Mouse (Mus musculus): ENCODE measurements around the gene Agps. TPM values are rescaled to one million over a fixed set of nuclear protein-coding genes. Genes with fewer than 3 reads are reported as not detected.

Agps gene
- total RNA-seq, 4 experiments from 2014 or later: 36.7 to 39.1 (median 39.1) TPM

DNA sequence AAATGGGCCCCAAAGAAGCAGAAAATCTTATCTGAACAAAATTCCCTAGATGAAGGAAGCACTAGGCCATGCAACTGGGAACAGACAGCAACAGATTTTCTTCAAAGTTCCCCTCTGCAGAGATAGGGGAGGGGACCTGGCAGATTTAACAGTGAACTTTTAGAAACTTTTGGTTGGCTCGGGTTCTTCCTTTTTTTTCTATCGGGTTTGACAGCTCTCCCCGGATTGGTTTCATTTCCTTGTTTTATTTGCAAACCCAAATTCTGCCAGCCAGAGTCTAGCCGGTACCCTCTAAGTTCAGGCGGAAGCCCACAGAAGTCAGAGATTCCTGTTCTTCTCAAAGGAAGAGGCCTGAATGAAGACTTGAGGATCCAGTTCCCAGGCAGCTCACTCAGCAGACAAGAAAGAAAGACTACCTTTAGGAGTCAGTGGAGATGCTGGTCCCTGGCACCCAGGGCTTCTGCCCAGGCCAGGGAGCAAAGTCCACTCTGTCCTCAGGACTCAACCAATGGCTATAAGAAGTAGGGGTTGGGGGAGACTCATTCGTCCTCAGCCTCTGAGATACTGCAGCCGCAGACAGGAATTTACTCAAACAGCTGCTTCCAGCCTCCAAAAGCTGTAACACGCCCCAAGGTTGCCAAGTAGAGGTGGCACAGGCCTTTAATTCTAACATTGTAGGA, 2.9 kb upstream of the Agps start:
- DNase-seq: no peak

DNA sequence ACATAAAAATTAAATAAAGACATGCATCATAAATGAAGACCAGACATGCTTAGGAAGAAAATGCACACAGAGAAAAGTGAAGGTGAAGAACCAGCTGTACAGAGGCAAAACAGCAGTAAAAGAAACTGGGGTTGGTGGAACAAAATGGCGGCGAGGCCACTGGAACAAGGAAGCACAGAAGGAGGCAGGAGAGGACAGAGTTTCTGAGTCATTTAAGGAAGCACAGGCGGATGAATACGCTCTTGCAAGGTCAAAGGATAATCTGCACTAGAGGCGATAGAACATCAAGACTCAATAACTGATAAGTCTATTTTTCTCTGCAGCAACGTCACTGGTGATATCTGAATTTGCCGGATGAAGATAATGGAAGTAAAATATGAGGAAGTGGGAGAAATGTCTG, 1.7 kb upstream of the Agps start:
- no peak for DNase-seq

DNA sequence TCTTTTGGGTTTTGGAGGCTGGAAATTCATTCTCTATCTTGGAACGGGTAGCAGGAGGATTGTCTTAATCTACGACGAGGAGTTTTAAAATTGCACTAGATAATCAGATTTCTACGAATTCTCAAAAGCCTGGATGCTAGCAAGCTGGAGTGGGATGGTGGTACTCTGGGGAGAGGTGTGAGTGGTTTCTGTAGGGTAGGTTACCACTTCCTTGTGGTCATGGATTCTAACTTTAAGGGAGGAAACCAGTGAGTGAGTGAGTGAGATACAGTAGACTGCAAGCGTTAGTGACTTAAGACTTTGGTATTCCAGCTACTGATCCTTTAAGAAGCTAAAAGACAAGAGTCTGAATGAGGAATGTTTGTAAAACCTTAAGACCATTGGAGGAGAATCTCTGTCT, 804 bp downstream of the Agps start:
- DNase-seq: no peak

DNA sequence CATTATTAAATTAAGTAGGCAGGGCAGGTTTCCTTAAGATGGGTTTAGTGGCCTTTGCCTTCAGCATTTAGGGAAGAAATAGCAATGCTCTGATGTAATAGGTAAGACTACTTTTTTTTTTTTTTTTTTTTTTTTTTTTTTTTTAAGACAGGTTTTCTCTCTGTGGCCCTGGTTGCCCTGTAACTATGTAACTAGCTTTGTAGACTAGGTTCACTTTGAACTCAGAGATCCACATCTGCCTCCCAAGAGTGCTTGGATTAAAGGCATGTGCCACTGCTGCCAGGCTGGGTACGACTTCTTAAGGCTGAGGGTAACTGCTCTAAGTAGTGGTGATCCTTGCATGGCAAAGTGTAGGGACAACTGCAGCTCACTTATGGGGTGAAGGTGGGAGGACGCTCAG, 2.5 kb downstream of the Agps start:
- no peak for DNase-seq

DNA sequence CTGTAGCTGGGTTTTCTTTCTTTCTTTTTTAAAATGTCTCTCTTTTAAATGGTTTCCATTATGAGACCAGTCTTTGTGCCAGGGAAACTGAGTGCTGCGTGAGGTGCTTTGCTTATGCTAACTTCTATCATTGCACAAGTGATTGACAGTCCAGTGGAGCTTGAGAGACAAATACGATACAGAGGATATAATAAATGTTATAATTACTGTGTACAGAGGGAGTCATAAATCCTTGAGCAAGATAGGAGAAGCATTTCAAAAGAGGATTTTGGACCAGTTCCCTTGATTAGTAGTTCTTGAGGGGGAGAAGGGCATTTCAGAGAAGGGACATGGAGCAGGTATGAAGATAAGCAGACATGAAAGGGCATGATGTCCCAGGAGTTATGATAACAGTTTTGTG, 10.3 kb downstream of the Agps start:
- DNase-seq: no peak

DNA sequence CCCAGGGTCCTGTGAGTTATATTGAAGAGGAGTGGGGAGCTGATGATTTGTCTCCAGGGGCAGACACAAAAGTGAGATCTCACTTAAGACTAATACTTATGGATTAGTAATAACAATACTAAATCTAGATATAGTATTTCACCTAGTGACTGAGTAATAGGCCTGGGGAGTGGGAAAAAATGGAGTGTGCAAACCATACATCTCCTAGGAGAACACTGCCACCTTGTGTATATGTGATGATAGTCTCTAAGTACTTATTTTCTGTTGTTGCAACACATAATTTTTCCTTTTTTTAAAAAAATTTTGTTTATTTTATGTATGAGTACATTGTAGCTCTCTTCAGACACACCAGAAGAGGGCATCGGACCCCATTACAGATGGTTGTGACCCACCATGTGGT, 15.7 kb downstream of the Agps start:
- no peak for DNase-seq

DNA sequence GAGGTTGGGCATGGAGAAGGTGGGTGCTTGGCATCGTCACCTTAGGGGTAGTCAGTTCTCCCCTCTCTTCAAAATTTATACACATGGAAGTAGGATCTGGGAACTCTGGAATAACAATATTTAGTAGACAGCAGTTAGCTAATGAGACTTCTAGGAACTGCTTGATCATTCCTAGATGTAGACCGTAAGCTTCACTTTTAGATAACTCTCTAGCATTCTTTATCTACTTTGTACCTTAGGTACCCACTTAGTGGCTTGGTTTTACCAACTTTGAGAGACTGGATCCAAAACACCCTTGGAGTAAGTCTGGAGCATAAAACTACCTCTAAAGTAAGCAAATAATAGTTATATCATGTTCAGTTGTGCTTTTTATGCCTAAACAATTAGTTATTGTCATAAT, 20.5 kb downstream of the Agps start:
- no peak for DNase-seq

DNA sequence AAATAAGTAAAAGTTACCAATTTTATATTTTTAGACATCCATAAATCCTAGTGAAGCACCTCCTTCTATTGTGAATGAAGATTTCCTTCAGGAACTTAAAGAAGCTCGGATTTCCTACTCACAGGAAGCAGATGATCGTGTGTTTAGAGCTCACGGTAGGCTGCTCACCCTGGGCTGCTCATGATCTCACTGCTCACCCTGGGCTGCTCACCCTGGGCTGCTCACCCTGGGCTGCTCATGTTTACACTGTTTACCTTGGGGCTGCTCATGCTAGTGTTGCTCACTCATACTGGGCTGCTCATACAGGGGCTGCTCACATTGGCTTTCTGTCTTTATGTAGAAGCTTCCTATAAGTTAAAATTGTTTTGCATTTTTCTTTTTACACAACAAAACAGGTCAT, 22.2 kb downstream of the Agps start:
- no peak for DNase-seq

DNA sequence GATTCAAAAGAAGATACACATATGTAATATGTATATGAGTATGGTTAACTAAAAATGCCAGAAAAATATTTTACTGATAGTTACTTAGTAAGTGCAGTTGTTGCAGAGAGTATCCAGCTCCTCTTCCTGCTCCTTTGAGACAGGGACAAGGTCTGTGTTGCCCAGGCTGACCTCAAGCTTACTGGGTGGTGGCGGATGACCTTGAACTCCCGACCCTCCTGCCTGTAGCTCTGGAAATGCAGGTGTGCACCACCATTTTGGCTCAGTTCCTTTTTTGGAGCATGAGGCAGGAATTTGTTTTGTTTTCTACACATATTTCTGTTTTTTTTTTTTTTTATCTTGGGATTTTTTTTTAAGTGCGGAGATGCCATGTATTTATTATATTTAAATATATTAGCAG, 29.1 kb downstream of the Agps start:
- no peak for DNase-seq

DNA sequence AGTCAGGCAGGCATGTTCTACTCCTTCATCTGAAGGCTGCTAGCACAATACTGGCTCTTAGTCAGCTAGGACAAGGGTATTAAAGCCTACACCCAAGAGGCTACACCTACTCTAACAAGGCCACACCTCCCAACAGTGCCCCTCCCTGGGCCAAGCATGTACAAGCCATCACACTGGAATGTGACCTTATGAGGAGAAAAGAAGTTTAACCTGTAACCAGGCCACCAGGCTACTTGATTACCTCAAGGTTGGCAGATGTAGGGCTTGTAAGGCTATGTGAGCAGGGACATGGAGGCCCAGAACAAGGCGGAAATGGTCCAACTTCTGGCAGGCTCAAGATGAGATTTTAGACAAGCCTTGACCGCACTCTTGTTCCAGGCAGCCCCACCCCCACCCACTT, 37.6 kb downstream of the Agps start:
- no peak for DNase-seq

DNA sequence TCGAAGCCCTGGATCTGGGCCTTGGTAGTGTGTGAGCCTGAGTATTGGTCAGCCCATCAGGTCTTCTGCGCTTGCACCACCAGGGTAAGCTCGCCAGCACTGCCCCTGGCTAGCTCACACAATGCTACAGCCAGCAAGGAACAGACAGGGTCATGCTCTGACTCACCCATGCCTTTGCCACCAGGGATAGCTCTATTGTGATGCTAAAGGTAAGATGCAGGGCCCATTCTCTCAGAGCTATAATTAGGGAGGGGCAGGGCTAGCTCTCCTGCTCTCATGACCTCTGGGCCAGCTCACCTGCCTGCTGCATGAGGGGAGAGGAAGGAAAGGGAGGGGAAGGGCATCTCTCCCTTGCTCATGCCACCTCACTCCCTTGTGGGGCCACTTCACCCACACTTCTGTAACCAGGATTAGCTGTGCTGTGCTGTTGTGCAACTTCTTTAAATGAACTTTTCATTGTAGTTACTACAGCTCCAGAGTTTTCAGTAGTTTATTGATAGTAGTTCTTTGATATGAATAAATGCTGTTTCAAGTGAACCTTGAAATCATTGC, 42.1 kb downstream of the Agps start:
- no peak for DNase-seq

DNA sequence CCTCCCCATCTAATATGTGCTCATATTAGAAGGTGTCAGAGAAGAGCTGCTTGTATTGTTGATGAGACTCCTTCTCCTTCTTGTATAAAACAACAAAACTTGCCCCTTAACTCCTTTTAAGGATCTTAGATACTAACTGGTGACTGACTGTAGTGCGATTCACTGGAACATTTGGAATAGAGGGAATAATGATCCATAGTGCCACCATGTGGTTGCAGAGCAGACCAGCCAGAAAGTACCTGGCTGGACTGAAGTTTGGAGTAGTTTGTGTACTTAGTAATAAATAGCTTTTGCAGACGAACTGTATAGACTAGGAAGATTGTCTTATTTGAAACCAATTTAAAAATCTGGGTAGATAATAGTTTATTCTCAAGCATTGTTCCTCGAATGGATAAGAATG, 47.8 kb downstream of the Agps start:
- DNase-seq: no peak

DNA sequence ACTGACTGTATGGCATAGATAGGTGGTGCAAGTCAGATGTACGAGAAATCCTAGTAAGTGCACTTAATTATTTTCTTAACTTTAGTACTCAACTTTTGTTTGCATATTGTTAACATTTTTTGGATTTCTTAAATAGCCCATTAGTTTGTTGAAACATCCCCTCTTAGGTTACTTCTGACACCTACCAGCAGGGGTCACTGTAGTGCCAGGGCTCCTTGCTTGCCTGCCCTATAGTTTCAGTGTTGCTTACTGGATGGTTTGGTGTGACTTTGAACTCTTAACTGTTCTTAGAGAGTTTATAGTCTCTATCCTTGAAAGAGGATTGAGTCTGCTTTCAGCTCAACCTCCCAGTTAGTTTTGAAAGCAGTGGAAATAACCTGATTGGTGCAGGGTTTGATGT, 51.6 kb downstream of the Agps start:
- DNase-seq: peak; percentile 29

DNA sequence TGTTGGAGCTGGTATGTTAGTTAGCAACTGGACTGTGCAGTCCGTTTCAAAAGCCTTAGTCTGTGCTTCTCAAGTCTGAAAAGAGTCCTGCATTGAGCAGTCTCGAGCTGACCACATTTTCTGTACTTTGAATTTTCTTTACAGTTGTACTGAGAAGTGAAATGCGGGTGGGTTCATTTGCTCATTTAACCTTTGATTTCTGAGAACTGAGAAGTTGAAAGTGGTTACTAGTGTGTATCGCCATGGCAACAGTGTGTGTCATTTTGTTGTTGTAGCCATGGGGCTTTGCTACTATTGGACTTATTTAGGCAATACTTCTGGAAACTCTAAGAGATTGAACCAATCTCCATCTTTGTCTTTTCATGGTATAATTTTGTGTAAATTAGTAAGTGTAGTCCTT, 60.0 kb downstream of the Agps start:
- DNase-seq: no peak

DNA sequence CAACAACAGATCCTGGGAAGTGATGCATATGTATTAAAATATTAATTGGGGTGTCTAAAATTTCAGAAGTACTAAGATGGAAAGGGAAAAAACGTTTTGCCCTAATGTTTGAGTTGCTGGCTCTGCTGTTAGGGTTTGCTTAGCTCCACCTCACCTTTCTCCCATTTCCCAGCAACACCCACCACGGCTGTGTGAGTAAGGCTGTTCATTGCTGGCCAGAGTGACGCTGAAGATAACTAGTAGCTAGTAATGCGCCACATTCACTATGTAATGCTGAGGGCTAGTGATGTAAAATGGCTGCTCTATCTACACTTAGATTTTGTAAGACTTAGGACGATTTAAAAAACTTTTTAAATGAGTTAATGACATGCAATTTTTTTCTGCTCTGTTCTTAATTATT, 63.7 kb downstream of the Agps start:
- no peak for DNase-seq

DNA sequence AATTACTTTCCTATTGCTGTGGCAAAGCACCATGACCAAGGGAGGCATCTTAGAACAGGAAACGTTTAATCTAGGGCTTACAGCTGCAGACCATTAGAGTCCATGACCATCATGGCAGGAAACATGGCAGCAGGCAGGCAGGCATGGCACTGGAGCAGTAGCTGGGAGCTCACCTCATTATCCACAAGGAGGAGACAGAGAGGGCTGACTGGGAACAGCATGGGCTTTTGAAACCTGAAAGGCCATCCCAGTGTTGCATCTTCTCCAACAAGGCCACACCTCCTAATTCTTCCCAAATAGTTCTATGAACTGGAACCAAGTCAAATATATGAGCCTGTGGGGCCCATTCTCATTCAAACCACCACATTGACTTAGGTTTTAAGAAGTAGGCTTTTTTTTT, 68.3 kb downstream of the Agps start:
- no peak for DNase-seq

DNA sequence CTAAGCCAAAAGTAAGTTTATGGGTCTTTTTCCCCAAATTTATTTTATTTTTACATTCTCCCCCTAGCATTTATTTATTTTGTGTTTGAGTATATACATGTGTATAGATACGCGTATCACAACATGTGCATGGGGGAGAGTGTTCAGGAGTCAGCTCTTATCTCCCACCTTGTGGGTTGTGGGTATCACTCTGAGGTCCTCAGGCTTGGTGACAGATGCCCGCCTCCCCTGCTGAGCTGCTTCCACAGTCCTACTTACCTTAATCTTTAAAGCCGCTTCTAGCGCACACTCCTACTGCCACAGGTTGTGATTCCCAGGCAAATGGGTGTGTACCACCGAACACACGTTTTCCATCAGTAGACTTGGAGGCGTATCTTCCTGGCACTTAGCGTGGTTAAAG, 69.9 kb downstream of the Agps start:
- DNase-seq: no peak

DNA sequence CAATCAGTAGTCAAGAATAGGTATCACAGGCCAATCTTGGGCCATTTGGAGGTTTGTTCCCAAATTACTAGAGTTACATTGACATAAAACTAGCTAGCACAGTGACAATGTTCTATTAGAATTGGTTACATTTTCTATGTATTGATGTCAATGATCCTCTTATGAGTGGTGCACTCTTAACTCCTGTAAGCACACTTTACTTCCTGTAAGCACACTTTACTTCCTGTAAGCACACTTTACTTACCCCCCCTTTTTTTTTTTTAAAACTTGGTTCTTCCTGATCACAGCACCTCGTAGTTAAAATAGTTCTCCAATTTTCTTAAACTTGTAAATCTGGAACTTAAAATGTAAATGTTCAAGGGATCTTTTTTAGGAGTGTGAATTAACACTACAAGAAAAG, 75.2 kb downstream of the Agps start:
- DNase-seq: no peak

DNA sequence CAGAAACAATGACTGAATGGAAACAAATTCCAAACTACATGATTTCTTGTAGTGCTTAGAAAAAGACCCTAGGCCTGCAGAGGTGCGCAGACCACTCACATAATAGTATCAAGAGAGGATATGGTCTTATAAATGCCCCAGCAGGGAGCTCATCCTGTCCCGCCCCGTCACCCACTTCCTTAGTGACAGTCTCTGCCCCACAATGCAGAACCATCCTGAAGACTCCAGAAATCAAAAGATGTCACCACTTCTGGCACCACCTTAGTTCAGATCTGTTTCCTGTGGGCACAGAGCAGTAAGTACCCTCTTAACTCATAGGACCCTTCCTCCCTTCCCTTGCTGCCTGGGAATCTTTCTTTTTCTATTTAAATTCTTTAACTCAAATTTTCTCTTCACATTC, 83.1 kb downstream of the Agps start:
- no peak for DNase-seq

DNA sequence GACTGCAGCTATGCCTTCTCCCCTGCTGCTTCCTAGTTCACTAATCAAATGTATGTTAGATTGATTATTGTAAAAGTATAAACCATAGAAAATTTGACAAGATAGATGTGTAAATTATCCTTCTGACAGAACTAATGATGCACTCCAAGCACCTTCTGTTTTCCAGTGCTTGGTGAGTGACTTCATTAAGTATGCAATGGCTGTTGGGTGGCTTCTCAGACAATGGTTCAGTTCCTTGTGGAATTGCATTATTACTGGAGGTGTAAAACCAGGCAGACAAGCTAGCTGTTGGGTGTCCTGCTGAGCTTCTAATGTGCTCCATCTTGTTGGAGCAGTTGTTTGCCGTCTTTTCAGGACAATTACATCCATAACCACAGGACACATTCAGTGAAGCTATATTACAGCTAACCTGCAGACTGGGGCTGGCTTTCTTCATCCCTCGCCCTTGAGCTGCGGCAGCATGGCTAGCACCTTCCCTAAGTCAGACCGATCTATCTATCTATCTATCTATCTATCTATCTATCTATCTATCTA, 91.9 kb downstream of the Agps start:
- DNase-seq: no peak

DNA sequence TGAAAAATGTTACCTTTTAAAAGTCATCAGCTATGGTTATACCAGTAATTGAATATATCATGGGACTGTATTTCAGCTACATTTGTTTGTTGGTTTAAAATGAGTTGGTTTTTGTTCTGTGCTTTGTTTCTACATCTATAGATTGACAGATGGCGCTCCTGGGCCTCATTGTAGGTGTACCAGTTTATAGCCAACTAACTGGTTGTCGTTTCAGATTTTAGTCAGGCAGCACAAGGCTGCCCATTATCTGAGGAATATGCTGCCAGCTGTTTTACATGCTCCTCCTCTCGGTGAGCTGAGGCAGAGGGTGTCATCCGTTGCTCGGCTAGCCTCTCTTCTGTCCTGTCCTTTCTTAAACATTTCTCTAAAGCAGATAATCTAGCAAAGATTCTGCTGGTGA, 94.1 kb downstream of the Agps start:
- no peak for DNase-seq

DNA sequence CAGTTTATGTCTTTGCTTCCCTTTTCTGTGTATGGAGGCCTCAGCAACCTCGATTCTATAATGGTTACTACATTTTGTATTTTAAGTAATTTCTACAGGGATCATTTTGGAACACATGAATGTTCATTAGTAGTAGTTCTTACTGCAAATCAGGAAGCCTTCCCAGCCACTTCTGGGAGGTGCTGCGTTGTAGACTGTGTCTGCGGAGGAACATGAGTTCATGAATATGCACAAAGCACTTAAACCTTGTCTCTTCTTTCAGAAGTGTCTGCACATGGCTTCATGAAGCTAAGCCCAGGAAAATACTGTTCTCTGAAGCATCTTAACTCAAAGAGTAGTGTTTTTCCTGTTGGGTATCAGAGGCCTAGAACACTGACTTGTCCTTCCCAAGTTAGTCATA, 96.0 kb downstream of the Agps start:
- no peak for DNase-seq

DNA sequence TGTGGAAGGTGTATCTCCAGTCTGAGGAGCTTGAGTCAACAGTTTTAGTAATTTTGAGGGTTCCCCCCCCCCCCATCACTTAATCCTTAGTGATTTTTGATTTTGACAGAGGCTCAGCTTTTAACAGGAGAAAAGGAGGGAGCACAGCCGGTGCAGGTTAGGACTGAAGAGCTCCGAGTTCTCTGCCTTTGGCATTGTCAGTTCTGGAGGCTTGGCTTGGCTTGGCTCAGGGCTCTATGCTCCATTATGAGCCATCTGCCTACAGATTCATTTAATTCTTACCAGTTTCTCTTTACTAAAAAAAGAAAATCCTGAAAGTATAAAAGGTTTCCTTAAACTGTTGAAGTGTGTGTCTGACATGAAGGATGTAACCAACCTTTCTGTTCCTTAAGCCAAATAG, 97.2 kb downstream of the Agps start:
- DNase-seq: no peak

DNA sequence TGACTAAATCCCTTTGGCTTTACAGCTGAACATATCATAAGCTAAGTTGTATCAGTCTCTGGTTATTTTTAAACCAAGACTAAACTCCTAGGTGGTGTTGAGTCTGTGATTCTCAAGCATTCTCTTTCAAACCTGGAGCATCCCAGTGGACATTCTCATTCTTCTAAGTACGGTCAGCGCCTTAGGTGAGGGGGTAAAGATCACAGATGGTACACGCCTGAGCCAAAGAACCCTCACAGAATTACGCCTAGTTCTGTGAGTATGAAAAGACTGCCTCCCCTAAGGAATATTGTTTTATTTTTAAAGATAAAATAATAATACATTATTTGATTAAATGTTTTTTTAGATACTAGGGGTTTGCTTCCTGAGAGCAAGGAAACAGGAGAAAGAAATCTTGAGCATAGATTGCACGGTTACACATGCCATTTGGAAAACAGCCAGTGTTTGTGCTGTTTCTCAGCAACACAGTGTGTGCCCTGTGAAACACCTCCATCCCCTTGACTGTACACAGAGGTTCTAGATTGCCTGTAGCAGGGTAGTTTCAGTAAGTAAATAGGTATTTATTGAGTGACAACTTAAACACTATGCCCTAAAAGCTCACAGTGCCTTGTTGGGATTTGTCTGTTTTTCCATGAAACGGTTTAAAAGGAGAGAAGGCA, 97.9 kb downstream of the Agps start:
- no peak for DNase-seq
